Comparison of ENCODE assay signal across 24 mouse cellular contexts in the genomic region with DNA sequence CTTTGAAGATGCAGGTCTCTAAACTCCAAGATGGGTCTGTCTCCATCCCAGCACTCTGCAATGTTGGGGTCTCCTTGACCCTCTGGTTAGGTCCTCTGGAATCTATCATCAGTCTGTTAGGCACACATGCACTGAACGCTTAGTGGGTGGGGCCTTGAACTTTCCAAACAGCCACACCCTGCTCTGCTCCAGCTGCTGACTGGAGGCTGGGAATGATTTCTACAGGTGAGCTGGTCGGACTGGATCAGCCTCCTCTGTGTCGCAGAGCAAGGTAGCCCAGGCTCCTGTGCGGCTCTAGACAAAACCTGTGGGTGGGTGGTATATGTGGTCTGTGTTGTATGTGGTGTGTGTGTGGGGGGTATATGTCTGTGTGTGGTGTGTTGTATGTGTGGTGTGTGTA. TPM values are rescaled to one million over a fixed set of nuclear protein-coding genes. Genes with fewer than 3 reads are reported as not detected.
A peak's percentile ranks its signal among the peaks of the same experiment; 100 is the strongest.
DNase-seq lines count a peak whose midpoint lies in the region; ATAC-seq lines count a peak whose summit lies in the region.
"Had no signal": no experiment of that assay in that cellular context is flagged by ENCODE, and none has a peak within 500 bp of the region (broad histone marks: within the 10 kb centered on the region; RNA-seq: fewer than 3 reads in every experiment).

No protein-coding gene starts in this region.

- H3K36me3 ChIP-seq in limb, embryonic 13.5 days: peaks cover 72% of the 10 kb centered on the region
- peaks cover 77% of the 10 kb centered on the region for H3K36me3 ChIP-seq in limb, embryonic 10.5 days
- H3K36me3 ChIP-seq in stomach, embryonic 16.5 days (ENCODE audit: control insufficient read depth, insufficient read depth, low read length): peaks cover 17% of the 10 kb centered on the region; the same call in 1 of the 2 replicates

- H3K4me2 ChIP-seq in limb, embryonic 13.5 days (replicated peaks): no peak overlapping the region
- H3K4me2 ChIP-seq in stomach, embryonic 16.5 days (ENCODE audit: low read depth, low read length): no peak overlapping the region
- H3K4me2 ChIP-seq: forebrain, embryonic 13.5 days; heart, embryonic 11.5 days; hindbrain, embryonic 12.5 days; hindbrain, embryonic 15.5 days had no signal

- no peaks in the 10 kb centered on the region for H3K27me3 ChIP-seq in limb, embryonic 13.5 days
- no peaks in the 10 kb centered on the region for H3K27me3 ChIP-seq in limb, embryonic 10.5 days (ENCODE audit: low read depth, poor library complexity, severe bottlenecking)
- H3K27me3 ChIP-seq in stomach, embryonic 16.5 days (ENCODE audit: control insufficient read depth, insufficient read depth, low read length): no peaks in the 10 kb centered on the region
- H3K27me3 ChIP-seq: CH12.LX; forebrain, embryonic 13.5 days; hindbrain, embryonic 12.5 days; hindbrain, embryonic 15.5 days; Patski had no signal

- no peak overlapping the region for H3K4me3 ChIP-seq in limb, embryonic 13.5 days
- H3K4me3 ChIP-seq in limb, embryonic 10.5 days: no peak overlapping the region
- no peak overlapping the region for H3K4me3 ChIP-seq in stomach, embryonic 16.5 days (replicated peaks; ENCODE audit: low read length)
- H3K4me3 ChIP-seq: forebrain, embryonic 10.5 days; forebrain, embryonic 13.5 days; hindbrain, embryonic 12.5 days; hindbrain, embryonic 15.5 days had no signal

- H3K4me1 ChIP-seq in limb, embryonic 13.5 days: peaks cover 12% of the 10 kb centered on the region
- H3K4me1 ChIP-seq in limb, embryonic 10.5 days: peaks cover 10% of the 10 kb centered on the region
- peaks cover 12% of the 10 kb centered on the region for H3K4me1 ChIP-seq in stomach, embryonic 16.5 days (ENCODE audit: control insufficient read depth, insufficient read depth, low read length)

- no peak overlapping the region for H3K27ac ChIP-seq in limb, embryonic 13.5 days
- no peak overlapping the region for H3K27ac ChIP-seq in limb, embryonic 10.5 days
- H3K27ac ChIP-seq in stomach, embryonic 16.5 days (ENCODE audit: low read length): no peak overlapping the region
- H3K27ac ChIP-seq: forebrain, embryonic 10.5 days; forebrain, embryonic 13.5 days; hindbrain, embryonic 12.5 days; hindbrain, embryonic 15.5 days had no signal

- WGBS in limb, embryonic 13.5 days: 76% methylated on average over 4 of the region's 4 CpGs
- WGBS in limb, embryonic 10.5 days: 86% methylated on average over 4 of the region's 4 CpGs
- 60% methylated on average over 4 of the region's 4 CpGs for WGBS in stomach, embryonic 16.5 days

- peak overlapping the region; percentile 39; the same call in 1 of the 2 replicates for H3K9ac ChIP-seq in limb, embryonic 13.5 days
- no peak overlapping the region for H3K9ac ChIP-seq in stomach, embryonic 16.5 days (ENCODE audit: low read length)
- H3K9ac ChIP-seq: forebrain, embryonic 13.5 days; hindbrain, embryonic 12.5 days; hindbrain, embryonic 15.5 days had no signal

- ATAC-seq in limb, embryonic 13.5 days (ENCODE audit: low FRiP score, low read depth): no peak
- ATAC-seq in stomach, embryonic 16.5 days (ENCODE audit: insufficient read depth, low FRiP score): peak; percentile 41; the same call in 1 of the 2 replicates
- ATAC-seq: forebrain, embryonic 13.5 days; forebrain, embryonic 16.5 days; Patski had no signal

- no peaks in the 10 kb centered on the region for H3K9me3 ChIP-seq in limb, embryonic 13.5 days
- no peaks in the 10 kb centered on the region for H3K9me3 ChIP-seq in limb, embryonic 10.5 days (replicated peaks)
- H3K9me3 ChIP-seq in stomach, embryonic 16.5 days (replicated peaks; ENCODE audit: control insufficient read depth, low read length): no peaks in the 10 kb centered on the region
- H3K9me3 ChIP-seq: forebrain, embryonic 10.5 days; forebrain, embryonic 13.5 days; G1E; hindbrain, embryonic 12.5 days; hindbrain, embryonic 15.5 days had no signal

- no peak for DNase-seq in limb, embryonic 10.5 days (ENCODE audit: low spot score)
- DNase-seq in lung, postnatal 36 days: peak; percentile 12
- DNase-seq in lung, postnatal 4 days: no peak
- no peak for DNase-seq in cerebellum, adult 9-11 months
- DNase-seq in kidney, postnatal 36 days: no peak
- DNase-seq: adrenal gland, postnatal 10 days; B cell, adult 2 months; cerebellum, adult 11 months; cerebellum, adult 8-10 months; cerebellum, postnatal 14 days; gastrocnemius, postnatal 10 days; gastrocnemius, postnatal 36 days; heart, adult 11 months had no signal

RNA-seq across cellular contexts. Expression of gene Mvk, which starts 4.9 kb away (rescaled TPM):
- polyA plus RNA-seq in limb, embryonic 13.5 days (2015; fragmentation: Nextera tagmentation; extraction: Ambion mirVana): 39.0 and 41.6 TPM in 2 replicates
- polyA plus RNA-seq in limb, embryonic 10.5 days (2016; fragmentation: Nextera tagmentation; extraction: Ambion mirVana): 50.6 and 55.2 TPM in 2 replicates
- polyA plus RNA-seq in stomach, embryonic 16.5 days (2015; fragmentation: Nextera tagmentation; extraction: Ambion mirVana): 56.3 and 60.1 TPM in 2 replicates

RNA-seq across cellular contexts. Expression of gene Mmab, which starts 5.2 kb away (rescaled TPM):
- 34.3 and 34.9 TPM in 2 replicates for polyA plus RNA-seq in limb, embryonic 13.5 days (2015; fragmentation: Nextera tagmentation; extraction: Ambion mirVana)
- 29.3 and 34.7 TPM in 2 replicates for polyA plus RNA-seq in limb, embryonic 10.5 days (2016; fragmentation: Nextera tagmentation; extraction: Ambion mirVana)
- 30.6 and 31.3 TPM in 2 replicates for polyA plus RNA-seq in stomach, embryonic 16.5 days (2015; fragmentation: Nextera tagmentation; extraction: Ambion mirVana)
